Mouse (Mus musculus): ENCODE measurements around the gene Rhobtb3. TPM values are rescaled to one million over a fixed set of nuclear protein-coding genes. Genes with fewer than 3 reads are reported as not detected.

The Rhobtb3 gene
- polyA plus RNA-seq, 1 experiment = 17.2 TPM

GRCm38 (mm10) chr13:75819898-75820297 is 123.8 kb downstream of the Rhobtb3 start:
- no peak overlapping the region for H3K27ac ChIP-seq (ENCODE audit: insufficient read depth, low read length)
- DNase-seq = no peak
- TF ChIP-seq CTCF (IDR thresholded peaks at IDR 0.05; ENCODE audit: borderline replicate concordance, insufficient read depth, low read depth, low read length) (no peak), POLR2A (IDR thresholded peaks at IDR 0.05; ENCODE audit: borderline replicate concordance, insufficient read depth, low read length) (no peak)
- no peaks in the 10 kb centered on the region for H3K27me3 ChIP-seq (ENCODE audit: control insufficient read depth, insufficient read depth, low read length)
- no peaks in the 10 kb centered on the region for H3K4me1 ChIP-seq (ENCODE audit: control insufficient read depth, insufficient read depth, low read length)
- H3K4me3 ChIP-seq (replicated peaks; ENCODE audit: insufficient read depth, low read depth, low read length) = no peak overlapping the region

Other genes with a start within 250 kb of the Rhobtb3 start
- 8.1 and 8.2 TPM in 2 replicates for gene Ell2, start 237.2 kb downstream of the Rhobtb3 start, polyA plus RNA-seq (2012; rRNA removed)
- gene Glrx, start 104.1 kb downstream of the Rhobtb3 start, polyA plus RNA-seq (2012; rRNA removed) = 68.6 and 80.1 TPM in 2 replicates
- 0.33 and 0.41 TPM in 2 replicates for gene Spata9, start 23.2 kb upstream of the Rhobtb3 start, polyA plus RNA-seq (2012; rRNA removed)
- gene Rfesd, start 74.8 kb upstream of the Rhobtb3 start, polyA plus RNA-seq (2012; rRNA removed) = 14.9 and 16.9 TPM in 2 replicates
- 3.4 and 3.6 TPM in 2 replicates for gene Gpr150, start 113.1 kb upstream of the Rhobtb3 start, polyA plus RNA-seq (2012; rRNA removed)
- 5.6 TPM in 2 replicates for gene Arsk, start 154.7 kb upstream of the Rhobtb3 start, polyA plus RNA-seq (2012; rRNA removed)
- gene Ttc37, start 154.8 kb upstream of the Rhobtb3 start, polyA plus RNA-seq (2012; rRNA removed) = 15.0 and 17.3 TPM in 2 replicates

Data from cerebellum, adult 2 months (tissue).